Mouse (Mus musculus): ENCODE measurements at regions not wholly inside any gene's neighbourhood (a gene's known extent, or its start where the extent isn't known, plus 50 kb on each side); places are given as distances from the start of the nearest gene placed in this dataset.
"Not testable (repeated sequence)": the region's sequence is repeated elsewhere in the genome, so short reads cannot be mapped to it uniquely, and the experiment has no call there.

DNA sequence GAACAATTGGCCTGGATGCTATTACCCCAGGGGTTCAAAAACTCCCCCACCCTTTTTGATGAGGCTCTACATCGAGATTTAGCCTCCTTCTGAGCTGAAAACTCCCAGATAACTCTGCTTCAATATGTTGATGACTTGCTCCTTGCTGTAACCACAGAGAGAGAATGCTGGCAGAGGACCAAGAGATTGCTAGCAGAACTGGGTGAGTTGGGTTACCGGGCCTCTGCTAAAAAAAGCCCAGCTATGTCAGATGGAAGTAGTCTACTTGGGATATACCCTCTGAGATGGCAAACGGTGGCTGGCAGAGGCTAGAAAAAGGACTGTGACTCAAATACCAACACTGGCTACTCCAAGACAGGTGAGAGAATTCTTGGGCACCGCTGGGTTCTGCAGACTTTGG is 63.9 kb upstream of the Gm906 start:
- intact Hi-C loops (cut with DNase I); DNase-seq (ENCODE audit: low spot score in 2 of 2): not testable (repeated sequence)

DNA sequence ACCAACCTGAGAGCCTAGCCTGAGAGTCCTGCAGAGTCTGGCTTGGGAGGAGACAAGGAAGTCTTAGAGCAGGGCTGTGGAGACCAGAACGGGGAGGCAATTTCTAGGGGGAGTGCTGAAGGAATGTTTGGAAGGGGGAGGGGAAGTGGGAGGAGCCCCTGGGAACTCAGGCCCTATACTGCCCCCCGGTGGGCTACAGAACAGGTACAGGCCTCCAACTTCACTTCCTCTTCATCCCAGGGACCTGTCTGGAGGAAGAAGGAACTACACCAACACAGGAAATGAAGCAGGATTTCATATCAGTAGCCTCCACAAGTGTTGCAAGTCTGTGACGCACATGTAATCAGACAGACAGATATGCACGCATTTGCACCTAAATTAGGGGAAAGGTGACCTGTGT is 72.4 kb upstream of the Gm906 start:
- intact Hi-C loops (cut with DNase I): loop anchor here (10.0 kb wide), 1 partner anchor 442 kb away; no protein-coding TSS in a partner anchor
- DNase-seq (ENCODE audit: low spot score in 2 of 2): no peak

- intact Hi-C loops (cut with DNase I): loop anchor here (5.0 to 10.0 kb wide), 2 partner anchors 296 to 436 kb away; no protein-coding TSS in a partner anchor
- no peak for DNase-seq (ENCODE audit: low spot score in 2 of 2)
Observed at GRCm38 (mm10) chr13:50328614-50329013, 78.5 kb upstream of the Gm906 start.

- no peak for DNase-seq (ENCODE audit: low spot score in 2 of 2)
- intact Hi-C loops (cut with DNase I): no loop called here
Observed at GRCm38 (mm10) chr13:50344121-50344520, 73.5 kb upstream of the Fbxw17 start.

- DNase-seq (ENCODE audit: low spot score in 2 of 2): no peak
- intact Hi-C loops (cut with DNase I): no loop called here
Observed at GRCm38 (mm10) chr13:50351946-50352345, 65.7 kb upstream of the Fbxw17 start.

GRCm38 (mm10) chr13:50355265-50355664 is 62.4 kb upstream of the Fbxw17 start:
- no peak for DNase-seq (ENCODE audit: low spot score in 2 of 2)
- intact Hi-C loops (cut with DNase I): no loop called here

DNA sequence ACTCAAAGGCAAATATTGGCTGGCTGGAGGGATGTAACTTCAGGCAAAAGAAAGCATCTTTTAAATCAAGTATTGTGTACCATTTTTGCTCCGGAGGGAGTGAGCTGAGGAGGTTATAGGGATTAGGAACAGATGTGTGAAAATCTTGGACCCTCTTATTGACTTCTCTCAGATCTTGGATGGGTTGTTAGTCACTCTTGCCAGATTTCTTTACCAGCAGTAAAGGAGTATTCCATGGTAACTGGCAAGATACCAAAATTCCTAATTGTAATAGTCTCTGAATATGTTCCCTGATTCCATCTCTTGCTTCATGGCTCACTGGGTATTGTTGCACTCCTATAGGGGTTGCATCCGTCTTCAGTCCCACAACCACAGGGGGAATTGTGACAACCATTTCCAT is 58.1 kb upstream of the Fbxw17 start:
- DNase-seq (ENCODE audit: low spot score in 2 of 2): no peak
- intact Hi-C loops (cut with DNase I): no loop called here

Measured in left cerebral cortex, postnatal 36 days (tissue).